Mouse (Mus musculus) CD8-positive naive resting alpha-beta T cell, adult 57 days (primary cell): Measurements from ENCODE around the gene Gm5622. TPM values are rescaled to one million over a fixed set of nuclear protein-coding genes. Genes with fewer than 3 reads are reported as not detected.

Experiments used
- total RNA-seq: library from RNA; stranded (reverse); gene quantifications from one replicate; pipeline ENCODE4 v1.2.4, GENCODE M21; 2023

Gene Gm5622
- total RNA-seq, result not detected

DNA sequence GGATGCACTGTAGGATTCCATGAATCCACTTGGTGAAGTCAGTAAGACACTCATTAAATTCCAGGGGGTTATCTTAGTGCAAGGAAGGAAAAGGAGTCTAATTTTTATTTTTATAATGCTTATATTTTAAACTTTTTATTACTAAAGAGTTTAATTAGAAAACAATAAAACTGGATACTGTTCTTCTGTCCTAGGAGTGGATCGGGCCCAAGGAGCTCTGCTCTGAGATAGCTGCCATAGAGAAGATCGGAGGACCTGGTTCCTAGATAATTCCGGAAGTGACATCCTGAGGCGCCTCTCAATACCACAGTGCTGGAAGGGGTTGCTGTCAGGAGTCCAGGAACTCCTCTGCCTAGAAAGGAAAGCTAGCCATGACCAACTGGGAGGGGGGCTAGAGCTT, at the start of gene Gm5622:
Gm5622 (plus strand) TSS at position 301 of the 400 bp plus-strand sequence.

DNA sequence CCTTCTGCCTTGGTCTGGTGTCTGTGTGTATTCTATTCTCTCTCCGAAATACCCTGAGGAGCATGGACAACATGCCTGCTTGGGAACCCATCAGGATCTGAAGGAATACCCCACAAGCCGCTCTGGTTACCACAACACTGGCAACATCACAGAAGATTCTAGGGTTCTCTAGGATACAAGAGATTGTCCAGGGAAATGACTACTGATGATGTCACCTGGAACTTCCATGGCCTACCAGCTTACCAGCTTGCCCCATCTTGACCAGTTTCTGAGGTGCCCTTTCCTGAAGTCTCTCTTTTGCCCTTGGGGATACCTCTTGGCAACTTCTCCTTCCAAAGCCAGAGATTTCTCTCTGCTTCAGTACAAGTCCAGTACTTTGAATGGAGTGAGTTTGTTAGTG, 21.4 kb downstream of the Gm5622 start, which contains the start of gene Gm17175:
Gm17175 (minus strand) TSS at position 101 of the 400 bp plus-strand sequence.

DNA sequence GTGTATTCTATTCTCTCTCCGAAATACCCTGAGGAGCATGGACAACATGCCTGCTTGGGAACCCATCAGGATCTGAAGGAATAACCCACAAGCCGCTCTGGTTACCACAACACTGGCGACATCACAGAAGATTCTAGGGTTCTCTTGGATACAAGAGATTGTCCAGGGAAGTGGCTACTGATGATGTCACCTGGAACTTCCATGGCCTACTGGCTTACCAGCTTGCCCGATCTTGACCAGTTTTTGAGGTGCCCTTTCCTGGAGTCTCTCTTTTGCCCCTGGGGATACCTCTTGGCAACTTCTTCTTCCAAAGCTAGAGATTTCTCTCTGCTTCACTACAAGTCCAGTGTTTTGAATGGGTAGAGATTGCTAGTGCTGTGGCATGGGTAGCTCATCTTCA, 39.4 kb downstream of the Gm5622 start, which contains the start of gene Gm17174:
Gm17174 (minus strand) TSS at position 101 of the 400 bp plus-strand sequence.

DNA sequence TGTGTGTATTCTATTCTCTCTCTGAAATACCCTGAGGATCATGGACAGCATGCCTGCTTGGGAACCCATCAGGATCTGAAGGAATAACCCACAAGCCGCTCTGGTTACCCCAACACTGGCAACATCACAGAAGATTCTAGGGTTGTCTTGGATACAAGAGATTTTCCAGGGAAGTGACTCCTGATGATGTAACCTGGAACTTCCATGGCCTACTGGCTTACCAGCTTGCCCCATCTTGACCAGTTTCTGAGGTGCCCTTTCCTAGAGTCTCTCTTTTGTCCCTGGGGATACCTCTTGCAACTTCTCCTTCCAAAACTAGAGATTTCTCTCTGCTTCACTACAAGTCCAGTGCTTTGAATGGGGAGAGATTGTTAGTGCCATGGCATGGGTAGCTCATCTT, 58.6 kb downstream of the Gm5622 start, which contains the start of gene Gm17078:
Gm17078 (minus strand) TSS at position 101 of the 400 bp plus-strand sequence.

DNA sequence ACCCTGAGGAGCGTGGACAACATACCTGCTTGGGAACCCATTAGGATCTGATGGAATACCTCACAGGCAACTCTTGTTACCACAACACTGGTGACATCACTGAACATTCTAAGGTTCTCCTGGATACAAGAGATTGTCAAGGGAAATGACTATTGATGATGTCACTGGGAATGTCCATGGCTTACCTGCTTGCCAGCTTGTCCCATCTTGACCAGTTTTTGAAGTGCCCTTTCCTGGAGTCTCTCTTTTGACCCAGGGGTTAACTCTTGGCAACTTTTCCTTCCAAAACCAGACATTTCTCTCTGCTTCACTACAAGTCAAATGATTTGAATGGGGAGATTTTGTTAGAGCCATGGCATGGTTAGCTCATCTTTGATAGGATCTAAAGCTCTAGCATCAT, 83.0 kb downstream of the Gm5622 start, which contains the start of gene Gm4181:
Gm4181 (minus strand) TSS at position 101 of the 400 bp plus-strand sequence.

DNA sequence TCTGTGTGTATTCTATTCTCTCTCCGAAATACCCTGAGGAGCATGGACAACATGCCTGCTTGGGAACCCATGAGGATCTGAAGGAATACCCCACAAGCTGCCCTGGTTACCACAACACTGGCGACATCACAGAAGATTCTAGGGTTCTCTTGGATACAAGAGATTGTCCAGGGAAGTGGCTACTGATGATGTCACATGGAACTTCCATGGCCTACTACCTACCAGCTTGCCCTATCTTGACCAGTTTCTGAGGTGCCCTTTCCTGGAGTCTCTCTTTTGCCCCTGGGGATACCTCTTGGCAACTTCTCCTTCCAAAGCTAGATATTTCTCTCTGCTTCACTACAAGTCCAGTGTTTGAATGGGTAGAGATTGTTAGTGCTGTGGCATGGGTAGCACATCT, 142.8 kb downstream of the Gm5622 start, which contains the start of gene Gm17079:
Gm17079 (minus strand) TSS at position 101 of the 400 bp plus-strand sequence.

Other genes starting within 250 kb of the Gm5622 start
- not detected for gene Gm7247, start 191.0 kb upstream of the Gm5622 start, total RNA-seq
- not detected for gene Vmn2r88, start 142.0 kb upstream of the Gm5622 start, total RNA-seq
- not detected for gene Vmn2r89, start 100.9 kb upstream of the Gm5622 start, total RNA-seq
- gene Gm17175, start 21.3 kb downstream of the Gm5622 start, total RNA-seq, result not detected
- not detected for gene Gm17174, start 39.3 kb downstream of the Gm5622 start, total RNA-seq
- not detected for gene Gm17078, start 58.5 kb downstream of the Gm5622 start, total RNA-seq
- not detected for gene Gm4181, start 82.9 kb downstream of the Gm5622 start, total RNA-seq
- gene Gm17079, start 142.7 kb downstream of the Gm5622 start, total RNA-seq, result not detected
- not detected for gene Gm5800, start 164.4 kb downstream of the Gm5622 start, total RNA-seq
- gene Ang4, start 220.8 kb downstream of the Gm5622 start, total RNA-seq, result not detected
- gene AY358078, start 247.3 kb downstream of the Gm5622 start, total RNA-seq, result not detected